Mouse (Mus musculus) cerebellum, adult 9-11 months (tissue): ENCODE data around the gene Foxe1.
A peak's percentile ranks its signal among the peaks of the same experiment; 100 is the strongest.

Experiments used
- DNase-seq: peaks from one replicate; pipeline ENCODE4 v3.0.0; 2022

Gene Foxe1

GRCm38 (mm10) chr4:46343596-46344260 lies at the start of gene Foxe1:
Foxe1 (plus strand) TSS chr4:46343609.
- DNase-seq: no peak

- DNase-seq: peak; percentile 86
Measured at GRCm38 (mm10) chr4:46304071-46304470, 39.3 kb upstream of the Foxe1 start.

GRCm38 (mm10) chr4:46304757-46305384 lies 38.5 kb upstream of the Foxe1 start:
- DNase-seq: peak; percentile 86

GRCm38 (mm10) chr4:46305436-46305835 lies 38.0 kb upstream of the Foxe1 start:
- DNase-seq: peak; percentile 49

- DNase-seq: peak; percentile 92
Measured at GRCm38 (mm10) chr4:46307341-46307740, 36.1 kb upstream of the Foxe1 start.

- DNase-seq: peak; percentile 32
Measured at GRCm38 (mm10) chr4:46307869-46308268, 35.5 kb upstream of the Foxe1 start.

- DNase-seq: peak; percentile 30
Measured at GRCm38 (mm10) chr4:46311631-46312030, 31.8 kb upstream of the Foxe1 start.

- no peak for DNase-seq
Measured at GRCm38 (mm10) chr4:46321730-46322389, 21.5 kb upstream of the Foxe1 start.

GRCm38 (mm10) chr4:46322715-46323114 lies 20.7 kb upstream of the Foxe1 start:
- DNase-seq: no peak

- no peak for DNase-seq
Measured at GRCm38 (mm10) chr4:46328906-46329305, 14.5 kb upstream of the Foxe1 start.

- no peak for DNase-seq
Measured at GRCm38 (mm10) chr4:46335846-46336245, 7.6 kb upstream of the Foxe1 start.

GRCm38 (mm10) chr4:46337990-46338389 lies 5.4 kb upstream of the Foxe1 start:
- no peak for DNase-seq

- DNase-seq: no peak
Measured at GRCm38 (mm10) chr4:46339026-46339425, 4.4 kb upstream of the Foxe1 start.

GRCm38 (mm10) chr4:46339584-46339983 lies 3.8 kb upstream of the Foxe1 start:
- DNase-seq: peak; percentile 22

- no peak for DNase-seq
Measured at GRCm38 (mm10) chr4:46341831-46342680, 1.4 kb upstream of the Foxe1 start.

- no peak for DNase-seq
Measured at GRCm38 (mm10) chr4:46342711-46343286, 610 bp upstream of the Foxe1 start.

GRCm38 (mm10) chr4:46344288-46344687 lies 879 bp downstream of the Foxe1 start:
- DNase-seq: no peak

GRCm38 (mm10) chr4:46345056-46345772 lies 1.8 kb downstream of the Foxe1 start:
- DNase-seq: no peak

GRCm38 (mm10) chr4:46345773-46346100 lies 2.3 kb downstream of the Foxe1 start:
- no peak for DNase-seq

GRCm38 (mm10) chr4:46346221-46346620 lies 2.8 kb downstream of the Foxe1 start:
- no peak for DNase-seq

GRCm38 (mm10) chr4:46347141-46347540 lies 3.7 kb downstream of the Foxe1 start:
- DNase-seq: no peak
